Mouse (Mus musculus): ENCODE results near the gene Rtel1. TPM values are rescaled to one million over a fixed set of nuclear protein-coding genes. Genes with fewer than 3 reads are reported as not detected.

The Rtel1 gene
- polyA plus RNA-seq (2015; fragmentation: Nextera tagmentation; extraction: Ambion mirVana), result 12.9 and 14.1 TPM in 2 replicates

GRCm38 (mm10) chr2:181319248-181320102, at the start of gene Rtel1:
Gene Rtel1, plus strand, starts transcription at chr2:181319739.

GRCm38 (mm10) chr2:181287958-181288350, 31.6 kb upstream of the Rtel1 start, which contains the start of gene Gmeb2:
Gene Gmeb2, minus strand, starts transcription at chr2:181288035.

GRCm38 (mm10) chr2:181314080-181314810, 5.3 kb upstream of the Rtel1 start, which contains the start of gene Stmn3:
Gene Stmn3, minus strand, starts transcription at chr2:181314500.

GRCm38 (mm10) chr2:181364860-181365596, 45.5 kb downstream of the Rtel1 start, which contains the start of the genes Zgpat and Arfrp1:
Gene Zgpat, plus strand, starts transcription at chr2:181364928.
Gene Arfrp1, minus strand, starts transcription at chr2:181365404.

GRCm38 (mm10) chr2:181379778-181380177, 60.2 kb downstream of the Rtel1 start, which contains the start of gene Lime1:
Gene Lime1, plus strand, starts transcription at chr2:181380078.

Other genes with a start within 250 kb of the Rtel1 start
- gene Kcnq2, start 184.4 kb upstream of the Rtel1 start, polyA plus RNA-seq (2015; fragmentation: Nextera tagmentation; extraction: Ambion mirVana), result not detected in 2 replicates
- gene Eef1a2, start 162.7 kb upstream of the Rtel1 start, polyA plus RNA-seq (2015; fragmentation: Nextera tagmentation; extraction: Ambion mirVana), result not detected in 2 replicates
- gene Ppdpf, start 132.5 kb upstream of the Rtel1 start, polyA plus RNA-seq (2015; fragmentation: Nextera tagmentation; extraction: Ambion mirVana), result 150 and 173 TPM in 2 replicates
- not detected in 2 replicates for gene Ptk6, start 117.0 kb upstream of the Rtel1 start, polyA plus RNA-seq (2015; fragmentation: Nextera tagmentation; extraction: Ambion mirVana)
- gene Srms, start 106.6 kb upstream of the Rtel1 start, polyA plus RNA-seq (2015; fragmentation: Nextera tagmentation; extraction: Ambion mirVana), result 0.07 and 0.10 TPM in 2 replicates
- gene Fndc11, start 99.7 kb upstream of the Rtel1 start, polyA plus RNA-seq (2015; fragmentation: Nextera tagmentation; extraction: Ambion mirVana), result 0.13 TPM in 1 of 2 replicates, not detected in the other
- 0.99 and 1.0 TPM in 2 replicates for gene Helz2, start 77.7 kb upstream of the Rtel1 start, polyA plus RNA-seq (2015; fragmentation: Nextera tagmentation; extraction: Ambion mirVana)
- gene Gmeb2, start 31.7 kb upstream of the Rtel1 start, polyA plus RNA-seq (2015; fragmentation: Nextera tagmentation; extraction: Ambion mirVana), result 5.9 and 6.1 TPM in 2 replicates
- gene Stmn3, start 5.2 kb upstream of the Rtel1 start, polyA plus RNA-seq (2015; fragmentation: Nextera tagmentation; extraction: Ambion mirVana), result 0.92 and 1.1 TPM in 2 replicates
- gene Zgpat, start 45.2 kb downstream of the Rtel1 start, polyA plus RNA-seq (2015; fragmentation: Nextera tagmentation; extraction: Ambion mirVana), result 17.2 and 20.0 TPM in 2 replicates
- gene Arfrp1, start 45.7 kb downstream of the Rtel1 start, polyA plus RNA-seq (2015; fragmentation: Nextera tagmentation; extraction: Ambion mirVana), result 34.8 and 36.7 TPM in 2 replicates
- gene Lime1, start 60.3 kb downstream of the Rtel1 start, polyA plus RNA-seq (2015; fragmentation: Nextera tagmentation; extraction: Ambion mirVana), result 6.0 and 8.3 TPM in 2 replicates
- gene Zbtb46, start 139.7 kb downstream of the Rtel1 start, polyA plus RNA-seq (2015; fragmentation: Nextera tagmentation; extraction: Ambion mirVana), result 3.0 and 3.7 TPM in 2 replicates
- not detected in 2 replicates for gene Abhd16b, start 173.5 kb downstream of the Rtel1 start, polyA plus RNA-seq (2015; fragmentation: Nextera tagmentation; extraction: Ambion mirVana)
- 129 and 134 TPM in 2 replicates for gene Tpd52l2, start 177.4 kb downstream of the Rtel1 start, polyA plus RNA-seq (2015; fragmentation: Nextera tagmentation; extraction: Ambion mirVana)
- 52.2 and 55.0 TPM in 2 replicates for gene Dnajc5, start 200.7 kb downstream of the Rtel1 start, polyA plus RNA-seq (2015; fragmentation: Nextera tagmentation; extraction: Ambion mirVana)